Mouse (Mus musculus): ENCODE data around the gene Taar7f.

GRCm38 (mm10) chr10:24092194-24092593 lies 42.9 kb downstream of the Taar7f start, which contains the start of gene Taar8b:
- no peak for TF ChIP-seq CTCF (IDR thresholded peaks at IDR 0.05; ENCODE audit: insufficient read depth, low read depth, low read length)
- no peak for TF ChIP-seq POLR2A (IDR thresholded peaks at IDR 0.05; ENCODE audit: insufficient read depth, low read depth, low read length)

Measured in olfactory bulb, adult 2 months (tissue).